Mouse (Mus musculus): ENCODE data around the gene Slc6a20a. TPM values are rescaled to one million over a fixed set of nuclear protein-coding genes. Genes with fewer than 3 reads are reported as not detected.

The Slc6a20a gene
- polyA plus RNA-seq, 1 experiment from 2014 or later = not detected

- peaks cover 4% of the 10 kb centered on the region in 2 experiments; a peak in 3 of 4 replicates for H3K4me1 ChIP-seq (ENCODE audit: control insufficient read depth in 2 of 2, insufficient read depth in 2 of 2, low read length in 2 of 2)
- H3K9me3 ChIP-seq (ENCODE audit: control insufficient read depth, low read length) = no peaks in the 10 kb centered on the region
- WGBS = 65% methylated on average over 5 of the region's 5 CpGs
- H3K9ac ChIP-seq (ENCODE audit: low read length) = no peak overlapping the region
- H3K36me3 ChIP-seq (ENCODE audit: control insufficient read depth, insufficient read depth, low read length) = no peaks in the 10 kb centered on the region
- no peak overlapping the region for H3K4me3 ChIP-seq (ENCODE audit: control insufficient read depth in 1 of 2, insufficient read depth in 1 of 2, low read depth in 1 of 2, low read length in 2 of 2)
- no peak for ATAC-seq (ENCODE audit: insufficient number of reproducible peaks, insufficient read depth, low FRiP score, low read depth)
- H3K4me2 ChIP-seq (ENCODE audit: low read length) = no peak overlapping the region
- no peak overlapping the region for H3K27ac ChIP-seq (replicated peaks in 1 of 2; ENCODE audit: control insufficient read depth in 1 of 2, insufficient read depth in 1 of 2, low read depth in 2 of 2, low read length in 2 of 2)
- H3K27me3 ChIP-seq (ENCODE audit: control insufficient read depth, insufficient read depth, low read length) = peaks cover 3% of the 10 kb centered on the region; the same call in 1 of the 2 replicates
Observed at GRCm38 (mm10) chr9:123636771-123637170, 41.9 kb downstream of the Slc6a20a start.

GRCm38 (mm10) chr9:123632993-123633392 is 45.7 kb downstream of the Slc6a20a start:
- Histone ChIP-seq H3K36me3 (ENCODE audit: control insufficient read depth, insufficient read depth, low read length) (no peaks in the 10 kb centered on the region), H3K9me3 (ENCODE audit: control insufficient read depth, low read length) (no peaks in the 10 kb centered on the region), H3K27me3 (ENCODE audit: control insufficient read depth, insufficient read depth, low read length) (no peaks in the 10 kb centered on the region; the same call in 1 of the 2 replicates), H3K4me3 (ENCODE audit: control insufficient read depth in 1 of 2, insufficient read depth in 1 of 2, low read depth in 1 of 2, low read length in 2 of 2) (no peak overlapping the region), H3K4me2 (ENCODE audit: low read length) (no peak overlapping the region), H3K4me1 (ENCODE audit: control insufficient read depth in 2 of 2, insufficient read depth in 2 of 2, low read length in 2 of 2) (no peaks in the 10 kb centered on the region), H3K9ac (ENCODE audit: low read length) (no peak overlapping the region), H3K27ac (replicated peaks in 1 of 2; ENCODE audit: control insufficient read depth in 1 of 2, insufficient read depth in 1 of 2, low read depth in 2 of 2, low read length in 2 of 2) (no peak overlapping the region)
- WGBS = 73% methylated on average over 3 of the region's 3 CpGs
- no peak for ATAC-seq (ENCODE audit: insufficient number of reproducible peaks, insufficient read depth, low FRiP score, low read depth)

- H3K27me3 ChIP-seq (ENCODE audit: control insufficient read depth, insufficient read depth, low read length) = no peaks in the 10 kb centered on the region
- no peak within 1 kb of the TSS for H3K27ac ChIP-seq (replicated peaks in 1 of 2; ENCODE audit: control insufficient read depth in 1 of 2, insufficient read depth in 1 of 2, low read depth in 2 of 2, low read length in 2 of 2)
- H3K36me3 ChIP-seq (ENCODE audit: control insufficient read depth, insufficient read depth, low read length) = no peaks in the 10 kb centered on the region
- H3K9me3 ChIP-seq (ENCODE audit: control insufficient read depth, low read length) = no peaks in the 10 kb centered on the region
- no peak within 1 kb of the TSS for H3K4me3 ChIP-seq (ENCODE audit: control insufficient read depth in 1 of 2, insufficient read depth in 1 of 2, low read depth in 1 of 2, low read length in 2 of 2)
- H3K4me2 ChIP-seq (ENCODE audit: low read length) = no peak within 1 kb of the TSS
- no peak for ATAC-seq (ENCODE audit: insufficient number of reproducible peaks, insufficient read depth, low FRiP score, low read depth)
- WGBS = 72% methylated on average over 6 of the region's 6 CpGs
- H3K9ac ChIP-seq (ENCODE audit: low read length) = no peak within 1 kb of the TSS
- no peaks in the 10 kb centered on the region for H3K4me1 ChIP-seq (ENCODE audit: control insufficient read depth in 2 of 2, insufficient read depth in 2 of 2, low read length in 2 of 2)
Observed at GRCm38 (mm10) chr9:123632281-123632680, 46.4 kb downstream of the Slc6a20a start, which contains the start of gene Slc6a20b. Slc6a20b (minus strand) TSS chr9:123632565.

- Histone ChIP-seq H3K27me3 (ENCODE audit: control insufficient read depth, insufficient read depth, low read length) (no peaks in the 10 kb centered on the region), H3K4me3 (ENCODE audit: control insufficient read depth in 1 of 2, insufficient read depth in 1 of 2, low read depth in 1 of 2, low read length in 2 of 2) (no peak overlapping the region), H3K9ac (ENCODE audit: low read length) (no peak overlapping the region), H3K36me3 (ENCODE audit: control insufficient read depth, insufficient read depth, low read length) (no peaks in the 10 kb centered on the region), H3K9me3 (ENCODE audit: control insufficient read depth, low read length) (no peaks in the 10 kb centered on the region), H3K4me1 (ENCODE audit: control insufficient read depth in 2 of 2, insufficient read depth in 2 of 2, low read length in 2 of 2) (no peaks in the 10 kb centered on the region), H3K4me2 (ENCODE audit: low read length) (no peak overlapping the region), H3K27ac (replicated peaks in 1 of 2; ENCODE audit: control insufficient read depth in 1 of 2, insufficient read depth in 1 of 2, low read depth in 2 of 2, low read length in 2 of 2) (no peak overlapping the region)
- no peak for ATAC-seq (ENCODE audit: insufficient number of reproducible peaks, insufficient read depth, low FRiP score, low read depth)
- 77% methylated on average over 3 of the region's 3 CpGs for WGBS
Observed at GRCm38 (mm10) chr9:123631666-123632065, 47.0 kb downstream of the Slc6a20a start.

- no peak overlapping the region for H3K4me2 ChIP-seq (ENCODE audit: low read length)
- H3K4me3 ChIP-seq (ENCODE audit: control insufficient read depth in 1 of 2, insufficient read depth in 1 of 2, low read depth in 1 of 2, low read length in 2 of 2) = no peak overlapping the region
- no peaks in the 10 kb centered on the region for H3K27me3 ChIP-seq (ENCODE audit: control insufficient read depth, insufficient read depth, low read length)
- no peak overlapping the region for H3K9ac ChIP-seq (ENCODE audit: low read length)
- no peak overlapping the region for H3K27ac ChIP-seq (replicated peaks in 1 of 2; ENCODE audit: control insufficient read depth in 1 of 2, insufficient read depth in 1 of 2, low read depth in 2 of 2, low read length in 2 of 2)
- ATAC-seq (ENCODE audit: insufficient number of reproducible peaks, insufficient read depth, low FRiP score, low read depth) = no peak
- H3K4me1 ChIP-seq (ENCODE audit: control insufficient read depth in 2 of 2, insufficient read depth in 2 of 2, low read length in 2 of 2) = no peaks in the 10 kb centered on the region
- no peaks in the 10 kb centered on the region for H3K36me3 ChIP-seq (ENCODE audit: control insufficient read depth, insufficient read depth, low read length)
- H3K9me3 ChIP-seq (ENCODE audit: control insufficient read depth, low read length) = no peaks in the 10 kb centered on the region
- 89% methylated on average over 11 of the region's 11 CpGs for WGBS
Observed at GRCm38 (mm10) chr9:123625821-123626220, 52.9 kb downstream of the Slc6a20a start.

GRCm38 (mm10) chr9:123624741-123625140 is 53.9 kb downstream of the Slc6a20a start:
- no peaks in the 10 kb centered on the region for H3K4me1 ChIP-seq (ENCODE audit: control insufficient read depth in 2 of 2, insufficient read depth in 2 of 2, low read length in 2 of 2)

GRCm38 (mm10) chr9:123620311-123621098 is 58.2 kb downstream of the Slc6a20a start:
- WGBS = 84% methylated on average over 5 of the region's 5 CpGs
- Histone ChIP-seq H3K4me3 (ENCODE audit: control insufficient read depth in 1 of 2, insufficient read depth in 1 of 2, low read depth in 1 of 2, low read length in 2 of 2) (no peak overlapping the region), H3K9ac (ENCODE audit: low read length) (no peak overlapping the region), H3K36me3 (ENCODE audit: control insufficient read depth, insufficient read depth, low read length) (no peaks in the 10 kb centered on the region), H3K4me2 (ENCODE audit: low read length) (no peak overlapping the region), H3K27me3 (ENCODE audit: control insufficient read depth, insufficient read depth, low read length) (no peaks in the 10 kb centered on the region), H3K4me1 (ENCODE audit: control insufficient read depth in 2 of 2, insufficient read depth in 2 of 2, low read length in 2 of 2) (no peaks in the 10 kb centered on the region), H3K9me3 (ENCODE audit: control insufficient read depth, low read length) (no peaks in the 10 kb centered on the region), H3K27ac (replicated peaks in 1 of 2; ENCODE audit: control insufficient read depth in 1 of 2, insufficient read depth in 1 of 2, low read depth in 2 of 2, low read length in 2 of 2) (no peak overlapping the region)
- no peak for ATAC-seq (ENCODE audit: insufficient number of reproducible peaks, insufficient read depth, low FRiP score, low read depth)

More at GRCm38 (mm10) chr9:123624741-123625140, 53.9 kb downstream of the Slc6a20a start:
- Histone ChIP-seq H3K27ac (replicated peaks in 1 of 2; ENCODE audit: control insufficient read depth in 1 of 2, insufficient read depth in 1 of 2, low read depth in 2 of 2, low read length in 2 of 2) (no peak overlapping the region), H3K9me3 (ENCODE audit: control insufficient read depth, low read length) (no peaks in the 10 kb centered on the region), H3K4me2 (ENCODE audit: low read length) (no peak overlapping the region), H3K4me3 (ENCODE audit: control insufficient read depth in 1 of 2, insufficient read depth in 1 of 2, low read depth in 1 of 2, low read length in 2 of 2) (no peak overlapping the region), H3K27me3 (ENCODE audit: control insufficient read depth, insufficient read depth, low read length) (no peaks in the 10 kb centered on the region), H3K9ac (ENCODE audit: low read length) (no peak overlapping the region), H3K36me3 (ENCODE audit: control insufficient read depth, insufficient read depth, low read length) (no peaks in the 10 kb centered on the region)
- 72% methylated on average over 2 of the region's 2 CpGs for WGBS
- ATAC-seq (ENCODE audit: insufficient number of reproducible peaks, insufficient read depth, low FRiP score, low read depth) = no peak
